Mouse (Mus musculus): ENCODE measurements around the gene Kcng1. TPM values are rescaled to one million over a fixed set of nuclear protein-coding genes. Genes with fewer than 3 reads are reported as not detected.

Gene Kcng1
- polyA plus RNA-seq (2012; rRNA removed): 11.2 and 12.4 TPM in 2 replicates

DNA sequence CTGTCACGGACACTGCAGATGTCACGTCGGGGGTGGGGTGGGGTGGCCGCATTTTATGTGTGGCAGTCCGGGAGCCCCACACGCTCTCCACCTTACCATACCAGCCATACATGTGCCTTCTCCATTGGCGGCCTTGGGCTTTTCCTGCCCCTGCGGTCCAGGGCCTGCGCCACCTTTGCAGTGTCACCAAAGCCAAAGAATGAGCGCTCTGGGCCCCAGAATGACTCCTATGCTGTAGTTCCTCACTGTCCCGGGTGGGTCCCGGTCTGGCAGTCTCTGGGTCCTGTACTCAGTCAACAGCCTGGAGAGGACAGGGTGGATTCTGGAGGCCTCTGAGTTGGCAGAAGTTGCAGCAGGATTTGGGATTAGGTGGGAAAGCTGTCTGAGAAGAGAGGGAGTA lies at the start of gene Kcng1:
Gene Kcng1 (minus strand): TSS at position 155 of the 400 bp plus-strand sequence.
- DNase-seq (ENCODE audit: extremely low spot score in 1 of 2, low spot score in 1 of 2): no peak

DNA sequence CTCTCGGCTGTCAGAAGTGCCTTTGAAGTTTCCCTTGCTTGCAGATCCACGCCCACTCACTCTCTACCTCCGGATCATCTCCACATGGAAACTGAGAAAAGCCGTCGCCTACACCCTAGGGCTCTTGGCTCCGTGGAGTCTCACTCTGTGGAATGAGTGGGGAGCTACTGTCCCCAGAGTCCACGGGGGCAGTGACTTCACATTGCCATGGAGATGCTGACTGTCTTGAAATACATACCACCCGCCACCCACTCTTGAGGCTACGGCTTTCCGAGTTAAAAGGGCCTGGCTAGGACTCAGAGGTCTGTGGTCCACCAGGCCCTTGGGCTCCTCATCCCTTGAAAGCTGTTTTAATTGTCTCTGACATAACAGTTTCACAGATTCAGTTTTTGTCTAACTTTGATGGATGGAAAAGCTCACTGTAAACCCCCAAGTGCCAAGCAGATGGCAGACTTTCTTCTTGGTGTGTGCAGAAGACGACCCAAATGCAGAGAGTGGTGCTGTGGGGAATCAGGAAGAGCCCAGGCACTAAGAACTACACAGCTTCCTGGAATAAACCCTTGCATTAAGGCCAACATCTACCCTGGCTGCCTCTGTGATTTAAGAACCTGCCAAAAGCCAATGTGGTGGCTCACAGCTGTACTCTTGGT lies 49.0 kb upstream of the Kcng1 start:
- DNase-seq (ENCODE audit: extremely low spot score in 1 of 2, low spot score in 1 of 2): peak; percentile 81 to 89

DNA sequence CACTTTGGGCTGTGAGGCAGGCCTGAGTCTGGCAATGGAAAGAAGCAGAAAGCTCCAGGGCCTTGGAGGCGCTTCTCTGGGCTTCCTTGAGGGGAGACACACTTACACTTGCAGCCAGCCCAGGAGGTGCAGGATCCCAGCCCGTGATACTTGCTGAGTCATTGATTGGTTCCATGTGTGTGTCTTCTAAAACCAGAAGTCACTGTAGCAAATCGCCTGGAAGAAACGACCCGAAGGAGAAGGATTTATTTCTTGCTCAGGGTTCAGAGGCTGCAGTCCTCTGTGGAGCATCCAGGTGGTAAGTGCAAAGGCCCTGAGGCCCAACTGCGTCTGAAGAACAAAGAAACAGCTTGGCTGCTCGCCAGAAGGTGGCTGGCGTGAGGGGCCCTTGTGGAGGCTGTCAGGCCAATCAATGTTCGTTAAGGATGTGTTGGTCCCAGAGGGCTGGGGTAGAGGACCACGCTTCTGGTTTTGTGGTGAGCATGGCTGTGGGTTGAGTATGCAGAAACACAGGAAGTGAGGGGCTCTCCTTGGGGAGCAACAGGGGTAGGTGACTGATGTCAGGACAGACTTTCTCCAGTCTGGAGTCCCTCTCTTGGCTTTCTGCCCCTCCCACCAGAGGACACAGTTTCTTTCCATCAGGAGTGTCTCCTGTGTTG lies 40.3 kb upstream of the Kcng1 start:
- no peak for DNase-seq (ENCODE audit: extremely low spot score in 1 of 2, low spot score in 1 of 2)

DNA sequence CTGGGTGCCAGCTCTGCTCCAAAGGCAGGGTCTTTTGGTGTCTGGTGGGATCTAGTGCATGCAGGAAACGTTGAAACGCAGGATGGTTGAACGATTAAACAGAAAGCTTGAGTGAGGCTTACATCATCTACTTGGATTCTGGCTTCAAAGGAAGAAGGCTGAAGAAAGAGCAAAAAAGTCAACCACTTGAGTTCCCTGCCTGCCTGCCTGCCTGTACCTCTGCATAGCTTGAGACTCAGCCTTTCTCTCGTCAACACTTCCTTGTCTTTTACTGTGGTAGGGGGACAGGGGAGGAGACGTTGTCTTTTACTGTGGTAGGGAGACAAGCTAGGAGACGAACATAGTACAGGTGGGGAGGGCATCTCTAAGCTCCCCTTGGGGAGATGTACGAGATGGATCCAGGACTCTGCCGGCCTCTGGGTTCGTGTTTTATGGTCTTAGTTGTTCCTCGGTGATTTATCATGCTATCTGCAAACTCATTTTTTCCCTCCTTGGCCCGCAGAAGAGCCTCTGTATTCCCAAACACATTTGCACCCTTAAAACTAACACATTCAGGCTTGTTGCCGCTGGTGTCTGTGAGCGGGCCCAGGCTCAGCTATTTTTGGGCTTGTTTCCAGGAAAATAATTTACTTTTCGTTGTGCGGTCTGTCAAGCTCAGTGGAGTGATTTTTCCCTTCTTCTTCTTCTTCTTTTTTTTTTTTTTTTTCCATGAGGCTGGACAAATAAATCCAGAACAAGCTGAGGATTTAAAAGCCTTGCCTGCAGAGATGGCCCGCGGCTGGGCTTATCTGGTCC lies 39.0 kb upstream of the Kcng1 start:
- DNase-seq (ENCODE audit: extremely low spot score in 1 of 2, low spot score in 1 of 2): no peak

- no peak for DNase-seq (ENCODE audit: extremely low spot score in 1 of 2, low spot score in 1 of 2)
These were observed 33.3 kb upstream of the Kcng1 start for GRCm38 (mm10) chr2:168314646-168315446.

- no peak for DNase-seq (ENCODE audit: extremely low spot score in 1 of 2, low spot score in 1 of 2)
These were observed 31.0 kb upstream of the Kcng1 start for GRCm38 (mm10) chr2:168312504-168312903.

GRCm38 (mm10) chr2:168311006-168311405 lies 29.5 kb upstream of the Kcng1 start:
- DNase-seq (ENCODE audit: extremely low spot score in 1 of 2, low spot score in 1 of 2): no peak

DNA sequence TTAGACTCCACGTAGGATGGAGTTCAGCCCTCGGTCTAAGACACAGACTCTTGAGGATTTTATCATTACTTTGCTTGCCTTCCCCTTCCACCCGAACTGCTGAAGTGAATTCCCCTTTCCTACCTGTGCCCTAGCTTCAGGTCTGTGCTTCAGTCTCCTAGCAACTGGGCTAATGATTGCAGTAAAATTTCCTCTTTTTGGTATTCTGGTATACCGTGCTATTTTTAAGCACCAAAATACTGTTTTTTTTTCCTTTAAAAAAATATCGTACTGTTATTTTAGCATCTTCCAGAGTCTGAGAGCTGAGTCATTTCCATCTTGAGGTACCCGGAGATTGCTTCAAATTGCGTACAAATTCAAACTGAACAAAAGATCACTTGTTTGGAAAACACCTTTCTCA lies 27.4 kb upstream of the Kcng1 start:
- no peak for DNase-seq (ENCODE audit: extremely low spot score in 1 of 2, low spot score in 1 of 2)

GRCm38 (mm10) chr2:168299650-168300049 lies 18.1 kb upstream of the Kcng1 start:
- peak; percentile 26 to 39 for DNase-seq (ENCODE audit: extremely low spot score in 1 of 2, low spot score in 1 of 2)

- no peak for DNase-seq (ENCODE audit: extremely low spot score in 1 of 2, low spot score in 1 of 2)
These were observed 15.0 kb upstream of the Kcng1 start for GRCm38 (mm10) chr2:168296530-168296929.

DNA sequence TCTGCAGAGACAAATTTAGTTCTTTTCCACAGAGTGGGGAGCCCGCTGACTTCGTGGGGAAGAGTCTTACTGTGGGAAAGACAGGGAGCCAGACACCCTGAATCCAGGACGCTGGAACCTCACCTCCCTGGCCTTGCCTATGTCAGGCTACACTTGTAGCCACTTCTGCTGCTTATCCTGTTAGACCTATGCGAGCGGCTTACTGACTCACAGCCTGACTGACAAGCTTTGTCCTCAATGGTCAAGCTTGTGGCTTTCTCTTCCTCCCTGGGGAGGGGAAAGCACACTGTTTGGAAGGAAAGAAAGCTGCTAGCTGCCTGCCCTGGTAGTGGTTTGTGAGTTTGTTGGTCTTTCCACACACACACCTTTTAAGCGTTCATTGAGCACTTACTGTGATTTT lies 11.0 kb upstream of the Kcng1 start:
- no peak for DNase-seq (ENCODE audit: extremely low spot score in 1 of 2, low spot score in 1 of 2)

GRCm38 (mm10) chr2:168292041-168292440 lies 10.5 kb upstream of the Kcng1 start:
- DNase-seq (ENCODE audit: extremely low spot score in 1 of 2, low spot score in 1 of 2): no peak

DNA sequence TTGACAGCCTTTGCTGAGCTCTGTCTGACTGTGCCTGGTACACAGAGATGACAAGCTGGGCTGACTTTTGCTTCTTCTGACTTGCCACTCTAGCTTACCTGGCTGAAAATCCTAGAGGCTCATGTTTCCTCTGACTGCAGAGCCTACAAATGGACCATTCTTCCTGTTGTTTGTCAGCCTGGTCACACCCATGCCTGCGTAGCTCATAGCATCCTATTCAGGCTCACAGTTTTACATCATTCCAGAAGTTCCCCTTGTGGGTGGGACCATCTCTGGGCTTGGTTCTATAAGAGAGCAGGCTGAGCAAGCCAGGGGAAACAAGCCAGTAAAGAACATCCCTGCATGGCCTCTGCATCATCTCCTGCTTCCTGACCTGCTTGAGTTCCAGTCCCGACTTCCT lies 8.3 kb upstream of the Kcng1 start:
- no peak for DNase-seq (ENCODE audit: extremely low spot score in 1 of 2, low spot score in 1 of 2)

DNA sequence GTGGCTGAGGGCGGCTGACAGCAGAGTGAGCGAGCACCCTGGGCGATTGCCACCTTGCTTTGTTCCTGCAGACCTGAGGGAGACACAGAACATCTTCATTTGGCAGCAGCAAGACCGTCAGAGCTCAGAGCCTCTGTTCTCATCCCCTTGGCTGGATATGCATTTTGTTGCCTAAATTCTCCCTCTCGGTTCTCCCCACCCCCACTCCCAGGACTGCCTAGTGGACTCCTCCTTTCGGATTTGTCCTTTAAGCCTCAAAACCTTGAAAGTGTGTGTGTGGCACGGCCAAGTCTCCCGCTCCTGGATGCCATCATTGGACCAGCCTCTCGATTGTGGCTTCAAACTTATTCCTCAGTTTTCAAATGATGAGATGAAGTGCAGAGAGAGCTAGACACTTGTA lies 7.5 kb upstream of the Kcng1 start:
- no peak for DNase-seq (ENCODE audit: extremely low spot score in 1 of 2, low spot score in 1 of 2)

- DNase-seq (ENCODE audit: extremely low spot score in 1 of 2, low spot score in 1 of 2): no peak
These were observed 5.5 kb upstream of the Kcng1 start for GRCm38 (mm10) chr2:168286987-168287386.

DNA sequence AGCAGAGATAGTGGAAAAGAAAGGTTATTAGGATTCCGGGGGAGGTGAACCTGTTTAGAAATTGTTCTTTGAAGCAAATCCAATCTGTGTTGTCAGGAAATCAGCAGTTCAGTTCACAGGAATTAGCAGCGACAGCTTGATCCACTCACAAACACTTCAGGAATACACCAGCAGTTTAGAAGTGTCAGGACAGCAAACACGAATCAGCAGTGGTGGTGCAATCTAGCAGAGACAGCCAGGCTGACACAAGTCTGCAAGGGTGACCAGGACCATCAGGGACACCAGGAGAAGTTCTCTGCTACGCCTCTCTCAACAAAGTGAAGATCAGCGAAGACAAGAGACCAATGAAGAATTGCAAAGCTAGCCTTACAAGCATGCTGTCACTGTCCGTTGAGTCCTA lies 3.6 kb upstream of the Kcng1 start:
- no peak for DNase-seq (ENCODE audit: extremely low spot score in 1 of 2, low spot score in 1 of 2)

GRCm38 (mm10) chr2:168280729-168281581 lies 581 bp downstream of the Kcng1 start:
- DNase-seq (ENCODE audit: extremely low spot score in 1 of 2, low spot score in 1 of 2): no peak

GRCm38 (mm10) chr2:168274374-168274935 lies 7.1 kb downstream of the Kcng1 start:
- peak in 1 of 2 experiments; percentile 84 for DNase-seq (ENCODE audit: extremely low spot score in 1 of 2, low spot score in 1 of 2)

GRCm38 (mm10) chr2:168273387-168273786 lies 8.1 kb downstream of the Kcng1 start:
- DNase-seq (ENCODE audit: extremely low spot score in 1 of 2, low spot score in 1 of 2): no peak

DNA sequence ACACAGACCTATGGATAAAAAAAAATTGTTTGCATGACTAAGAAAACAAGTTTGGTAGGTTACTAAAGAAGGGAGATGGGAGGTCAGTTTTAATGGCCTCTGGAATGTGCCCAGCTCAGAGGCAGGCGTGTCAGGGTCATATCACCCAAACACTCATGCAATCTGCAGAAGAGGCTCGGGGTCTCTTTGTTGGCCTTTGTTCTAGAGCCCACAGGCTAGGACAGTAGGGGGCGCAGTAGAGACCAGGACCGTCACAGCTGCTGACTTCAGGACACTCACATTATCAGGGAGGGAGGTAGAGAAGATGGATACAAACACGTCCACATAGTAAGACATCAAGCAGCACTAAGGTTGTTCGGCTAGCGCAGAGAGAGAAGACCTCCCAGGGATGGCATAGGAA lies 13.5 kb downstream of the Kcng1 start:
- DNase-seq (ENCODE audit: extremely low spot score in 1 of 2, low spot score in 1 of 2): no peak
